Mouse (Mus musculus) bone marrow macrophage, adult 2 months (primary cell): ENCODE data around the gene Rbbp6. TPM values are rescaled to one million over a fixed set of nuclear protein-coding genes. Genes with fewer than 3 reads are reported as not detected.

ENCODE experiments used
- H3K27ac ChIP-seq: 2 replicates; pipeline ENCODE4 v1.5.1; 2012; ENCODE audit warnings: low read depth, low read length; ENCODE audit not compliant: insufficient read depth
- H3K4me1 ChIP-seq: 2 replicates; pipeline ENCODE4 v1.6.1; 2012; ENCODE audit warnings: low read length; ENCODE audit not compliant: control insufficient read depth, insufficient read depth
- H3K4me3 ChIP-seq: 2 replicates; pipeline ENCODE4 v1.5.1; 2012; ENCODE audit warnings: mild to moderate bottlenecking, low read length, moderate library complexity; ENCODE audit not compliant: insufficient read depth
- CTCF ChIP-seq: IDR thresholded peaks from 2 replicates; pipeline ENCODE4 v1.5.1; 2012; ENCODE audit warnings: low read depth, mild to moderate bottlenecking, low read length, moderate library complexity
- POLR2A ChIP-seq: IDR thresholded peaks from 2 replicates; pipeline ENCODE4 v1.6.1; 2012; ENCODE audit warnings: mild to moderate bottlenecking, low read depth, low read length, borderline replicate concordance
- polyA plus RNA-seq: library from polyadenylated mRNA; stranded (reverse); fragments of >200 nt; gene quantifications from 2 replicates; pipeline ENCODE4 v1.2.4, GENCODE M21; 2012; ENCODE audit not compliant: missing spikeins, insufficient read depth, insufficient read length

The Rbbp6 gene
- polyA plus RNA-seq, 1 experiment: 53.5 TPM

- peak overlapping the region; percentile 82 for H3K27ac ChIP-seq
- TF ChIP-seq CTCF (no peak), POLR2A (no peak)
- H3K4me3 ChIP-seq: peak overlapping the region; percentile 94
- peaks cover 17% of the 10 kb centered on the region for H3K4me1 ChIP-seq
These were observed 4.8 kb downstream of the Rbbp6 start for GRCm38 (mm10) chr7:122970119-122970781.

GRCm38 (mm10) chr7:122970864-122971420 lies 5.5 kb downstream of the Rbbp6 start:
- no peak for TF ChIP-seq CTCF
- no peak for TF ChIP-seq POLR2A
- H3K4me1 ChIP-seq: peaks cover 17% of the 10 kb centered on the region
- peak overlapping the region; percentile 94 for H3K4me3 ChIP-seq
- H3K27ac ChIP-seq: no peak overlapping the region

DNA sequence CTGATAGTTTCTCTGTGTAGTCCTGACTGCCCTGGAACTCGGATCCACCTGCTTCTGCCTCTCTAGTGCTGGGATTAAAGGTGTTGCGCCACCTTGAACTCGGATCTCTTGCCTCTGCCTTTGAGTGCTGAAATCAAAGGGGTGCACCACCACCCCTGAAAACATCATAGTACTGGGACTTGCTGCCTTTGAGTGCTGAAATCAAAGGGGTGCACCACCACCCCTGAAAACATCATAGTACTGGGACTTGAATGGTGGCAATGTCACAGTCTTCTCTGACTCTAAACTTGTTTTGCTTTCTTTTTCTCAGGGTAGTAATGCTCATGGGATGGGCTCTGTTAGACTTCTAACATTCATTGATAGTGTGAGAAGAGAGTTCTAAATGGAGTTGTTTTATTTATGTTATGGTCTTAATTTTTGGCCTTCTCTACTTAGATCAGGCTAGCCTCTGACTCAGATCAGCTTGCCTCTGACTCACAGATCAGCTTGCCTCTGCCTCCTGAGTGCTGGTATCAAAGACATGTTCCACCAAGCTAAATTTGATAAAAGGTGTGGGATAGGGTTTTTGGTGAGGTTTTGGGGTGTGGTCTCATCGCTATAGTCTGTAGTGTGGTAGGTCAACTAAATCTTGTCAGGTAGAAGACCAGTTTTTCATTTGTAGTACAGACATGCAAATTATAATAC lies 6.7 kb downstream of the Rbbp6 start:
- TF ChIP-seq CTCF: no peak
- no peak for TF ChIP-seq POLR2A
- peaks cover 17% of the 10 kb centered on the region for H3K4me1 ChIP-seq
- H3K27ac ChIP-seq: no peak overlapping the region
- H3K4me3 ChIP-seq: peak overlapping the region; percentile 94

- H3K4me3 ChIP-seq: no peak overlapping the region
- H3K4me1 ChIP-seq: peaks cover 7% of the 10 kb centered on the region
- H3K27ac ChIP-seq: no peak overlapping the region
- TF ChIP-seq POLR2A (no peak), CTCF (no peak)
These were observed 14.0 kb downstream of the Rbbp6 start for GRCm38 (mm10) chr7:122979514-122979913.

DNA sequence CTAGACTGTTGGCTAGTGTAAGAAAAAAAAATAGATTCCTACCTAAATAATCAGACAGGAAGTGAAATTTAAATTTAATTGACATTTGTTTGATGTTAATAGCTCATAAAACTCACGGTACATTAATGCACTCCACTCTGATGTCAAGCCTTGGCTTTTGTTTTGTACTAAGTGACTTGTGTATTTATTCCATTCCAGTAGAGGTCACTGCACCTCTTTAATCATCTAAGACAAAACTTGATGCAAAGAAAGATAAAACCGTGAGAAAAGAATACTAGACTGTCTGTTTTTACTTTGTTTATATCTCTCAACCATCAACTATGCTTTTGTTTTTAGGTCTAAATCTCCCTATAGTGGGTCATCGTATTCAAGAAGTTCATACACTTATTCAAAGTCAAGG lies 32.7 kb downstream of the Rbbp6 start:
- no peak overlapping the region for H3K4me3 ChIP-seq
- no peak overlapping the region for H3K27ac ChIP-seq
- TF ChIP-seq POLR2A: no peak
- no peak for TF ChIP-seq CTCF
- no peaks in the 10 kb centered on the region for H3K4me1 ChIP-seq

DNA sequence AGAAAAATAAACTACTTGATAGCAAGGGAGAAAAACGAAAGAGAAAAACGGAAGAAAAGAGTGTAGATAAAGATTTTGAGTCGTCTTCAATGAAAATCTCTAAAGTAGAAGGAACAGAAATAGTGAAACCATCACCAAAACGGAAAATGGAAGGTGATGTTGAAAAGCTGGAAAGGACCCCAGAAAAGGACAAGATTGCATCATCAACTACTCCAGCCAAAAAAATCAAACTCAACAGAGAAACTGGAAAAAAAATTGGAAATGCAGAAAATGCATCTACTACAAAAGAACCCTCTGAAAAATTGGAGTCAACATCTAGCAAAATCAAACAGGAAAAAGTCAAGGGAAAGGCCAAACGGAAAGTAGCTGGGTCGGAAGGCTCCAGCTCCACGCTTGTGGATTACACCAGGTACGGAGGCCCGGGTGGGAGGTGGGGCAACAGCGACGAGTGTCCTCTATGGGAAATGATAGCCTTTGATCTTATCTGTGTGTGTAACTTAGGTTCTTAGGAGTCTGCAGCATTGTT lies 34.4 kb downstream of the Rbbp6 start:
- no peak overlapping the region for H3K27ac ChIP-seq
- no peak overlapping the region for H3K4me3 ChIP-seq
- no peaks in the 10 kb centered on the region for H3K4me1 ChIP-seq
- TF ChIP-seq POLR2A (no peak), CTCF (no peak)

DNA sequence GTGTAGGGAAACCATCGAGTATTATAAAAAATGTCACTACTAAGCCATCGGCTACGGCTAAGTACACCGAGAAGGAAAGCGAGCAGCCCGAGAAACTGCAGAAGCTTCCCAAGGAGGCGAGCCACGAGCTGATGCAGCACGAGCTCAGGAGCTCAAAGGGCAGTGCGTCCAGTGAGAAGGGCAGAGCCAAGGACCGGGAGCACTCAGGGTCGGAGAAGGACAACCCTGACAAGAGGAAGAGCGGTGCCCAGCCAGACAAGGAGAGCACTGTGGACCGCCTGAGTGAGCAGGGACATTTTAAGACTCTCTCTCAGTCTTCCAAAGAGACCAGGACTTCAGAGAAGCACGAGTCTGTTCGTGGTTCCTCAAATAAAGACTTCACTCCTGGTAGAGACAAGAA lies 35.3 kb downstream of the Rbbp6 start:
- Histone ChIP-seq H3K4me1 (no peaks in the 10 kb centered on the region), H3K27ac (no peak overlapping the region), H3K4me3 (no peak overlapping the region)
- TF ChIP-seq CTCF: no peak
- TF ChIP-seq POLR2A: no peak

DNA sequence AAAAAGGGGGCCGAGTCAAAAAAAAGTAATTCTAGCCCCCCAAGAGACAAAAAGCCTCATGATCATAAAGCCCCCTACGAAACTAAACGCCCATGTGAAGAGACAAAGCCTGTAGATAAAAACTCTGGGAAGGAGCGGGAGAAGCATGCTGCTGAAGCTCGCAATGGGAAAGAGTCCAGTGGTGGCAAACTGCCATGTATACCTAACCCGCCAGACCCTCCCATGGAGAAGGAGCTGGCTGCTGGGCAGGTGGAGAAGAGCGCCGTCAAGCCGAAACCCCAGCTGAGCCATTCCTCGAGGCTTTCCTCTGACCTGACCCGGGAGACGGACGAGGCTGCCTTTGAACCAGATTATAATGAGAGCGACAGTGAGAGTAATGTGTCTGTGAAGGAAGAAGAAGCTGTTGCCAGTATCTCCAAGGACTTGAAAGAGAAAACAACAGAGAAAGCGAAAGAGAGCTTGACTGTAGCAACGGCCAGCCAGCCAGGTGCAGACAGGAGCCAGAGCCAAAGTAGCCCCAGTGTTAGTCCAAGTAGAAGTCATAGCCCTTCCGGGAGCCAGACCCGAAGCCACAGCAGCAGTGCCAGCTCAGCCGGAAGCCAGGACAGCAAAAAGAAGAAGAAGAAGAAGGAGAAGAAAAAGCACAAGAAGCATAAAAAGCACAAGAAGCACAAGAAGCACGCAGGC lies 36.0 kb downstream of the Rbbp6 start:
- no peak for TF ChIP-seq CTCF
- no peak for TF ChIP-seq POLR2A
- no peaks in the 10 kb centered on the region for H3K4me1 ChIP-seq
- H3K4me3 ChIP-seq: no peak overlapping the region
- no peak overlapping the region for H3K27ac ChIP-seq

GRCm38 (mm10) chr7:123002028-123002410 lies 36.5 kb downstream of the Rbbp6 start:
- no peak overlapping the region for H3K27ac ChIP-seq
- no peak for TF ChIP-seq POLR2A
- no peak for TF ChIP-seq CTCF
- no peak overlapping the region for H3K4me3 ChIP-seq
- no peaks in the 10 kb centered on the region for H3K4me1 ChIP-seq
